ENCODE assay signal across 13 mouse cellular contexts in the genomic region with DNA sequence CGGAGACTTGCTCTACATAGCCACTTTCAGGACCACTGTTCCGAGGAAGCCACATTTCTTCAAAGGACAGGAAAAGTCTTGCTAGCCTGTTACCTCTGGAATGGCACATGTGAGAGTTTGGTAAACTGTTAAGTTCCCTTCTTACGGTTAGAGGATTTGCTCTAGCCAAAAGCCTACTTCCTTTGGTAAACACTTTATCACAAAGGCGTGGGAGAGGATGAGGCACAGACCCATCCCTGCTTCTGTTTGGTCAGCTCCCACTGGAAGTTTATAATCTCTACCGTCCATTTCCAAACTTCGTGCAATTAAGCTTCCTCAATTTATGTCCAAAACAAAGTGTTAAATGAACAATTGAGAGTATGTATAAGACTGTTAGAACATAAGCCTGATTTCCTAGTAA. TPM values are rescaled to one million over a fixed set of nuclear protein-coding genes. Genes with fewer than 3 reads are reported as not detected.
DNase-seq lines count a peak whose midpoint lies in the region; ATAC-seq lines count a peak whose summit lies in the region.
"Had no signal": no experiment of that assay in that cellular context is flagged by ENCODE, and none has a peak within 500 bp of the region (broad histone marks: within the 10 kb centered on the region; RNA-seq: fewer than 3 reads in every experiment).

No protein-coding gene starts in this region.

- H3K36me3 ChIP-seq in heart, embryonic 15.5 days = no peaks in the 10 kb centered on the region
- peaks cover 37% of the 10 kb centered on the region for H3K36me3 ChIP-seq in megakaryocyte, embryonic 14.5 days (replicated peaks; ENCODE audit: low read length)
- peaks cover 46% of the 10 kb centered on the region for H3K36me3 ChIP-seq in liver, embryonic 12.5 days
- H3K36me3 ChIP-seq in stomach, embryonic 16.5 days (ENCODE audit: control insufficient read depth, insufficient read depth, low read length) = no peaks in the 10 kb centered on the region
- H3K36me3 ChIP-seq: forebrain, embryonic 15.5 days had no signal

- DNase-seq in heart, adult 18-20 months = no peak
- no peak for DNase-seq in ovary, adult 18-20 months (ENCODE audit: low spot score)
- DNase-seq: cerebellum, adult 8-10 months; lung, adult 2 months; right cerebral cortex, postnatal 4 days had no signal

- no peak overlapping the region for H3K4me2 ChIP-seq in heart, embryonic 15.5 days
- H3K4me2 ChIP-seq in liver, embryonic 12.5 days = peak overlapping the region; percentile 67
- H3K4me2 ChIP-seq in stomach, embryonic 16.5 days (ENCODE audit: low read depth, low read length) = no peak overlapping the region
- H3K4me2 ChIP-seq: forebrain, embryonic 15.5 days had no signal

- peaks cover 44% of the 10 kb centered on the region for H3K4me1 ChIP-seq in heart, embryonic 15.5 days (replicated peaks)
- peaks cover 82% of the 10 kb centered on the region for H3K4me1 ChIP-seq in megakaryocyte, embryonic 14.5 days
- peaks cover 95% of the 10 kb centered on the region for H3K4me1 ChIP-seq in liver, embryonic 12.5 days
- peaks cover 42% of the 10 kb centered on the region for H3K4me1 ChIP-seq in stomach, embryonic 16.5 days (ENCODE audit: control insufficient read depth, insufficient read depth, low read length)
- H3K4me1 ChIP-seq: forebrain, embryonic 15.5 days had no signal

- no peak overlapping the region for H3K4me3 ChIP-seq in heart, embryonic 15.5 days
- peak overlapping the region; percentile 57 for H3K4me3 ChIP-seq in megakaryocyte, embryonic 14.5 days (replicated peaks)
- no peak overlapping the region for H3K4me3 ChIP-seq in liver, embryonic 12.5 days
- H3K4me3 ChIP-seq in stomach, embryonic 16.5 days (replicated peaks; ENCODE audit: low read length) = no peak overlapping the region
- H3K4me3 ChIP-seq: forebrain, embryonic 15.5 days; hindbrain, embryonic 10.5 days; midbrain, embryonic 10.5 days had no signal

- H3K27ac ChIP-seq in heart, embryonic 15.5 days = peak overlapping the region; percentile 52
- H3K27ac ChIP-seq in liver, embryonic 12.5 days = peak overlapping the region; percentile 86
- peak overlapping the region; percentile 37; the same call in 1 of the 2 replicates for H3K27ac ChIP-seq in stomach, embryonic 16.5 days (ENCODE audit: low read length)
- H3K27ac ChIP-seq: forebrain, embryonic 15.5 days; hindbrain, embryonic 10.5 days; midbrain, embryonic 10.5 days had no signal

- H3K27me3 ChIP-seq in heart, embryonic 15.5 days = no peaks in the 10 kb centered on the region
- H3K27me3 ChIP-seq in megakaryocyte, embryonic 14.5 days (replicated peaks) = no peaks in the 10 kb centered on the region
- H3K27me3 ChIP-seq in liver, embryonic 12.5 days (replicated peaks) = no peaks in the 10 kb centered on the region
- no peaks in the 10 kb centered on the region for H3K27me3 ChIP-seq in stomach, embryonic 16.5 days (ENCODE audit: control insufficient read depth, insufficient read depth, low read length)
- H3K27me3 ChIP-seq: forebrain, embryonic 15.5 days had no signal

- no peak for ATAC-seq in heart, embryonic 15.5 days (replicated peaks; ENCODE audit: insufficient number of reproducible peaks, insufficient read depth, low FRiP score, low read depth)
- ATAC-seq in megakaryocyte, adult 5-6 weeks (ENCODE audit: poor library complexity, severe bottlenecking) = no peak
- no peak for ATAC-seq in liver, embryonic 12.5 days
- no peak for ATAC-seq in stomach, embryonic 16.5 days (ENCODE audit: insufficient read depth, low FRiP score)
- ATAC-seq: forebrain, embryonic 15.5 days had no signal

- WGBS in heart, embryonic 15.5 days = 54% methylated on average over 6 of the region's 6 CpGs
- WGBS in liver, embryonic 12.5 days (ENCODE audit: insufficient replicate concordance) = 48% methylated on average over 6 of the region's 6 CpGs
- 50% methylated on average over 6 of the region's 6 CpGs for whole genome bisulfite sequencing in stomach, embryonic 16.5 days

- no peak overlapping the region for H3K9ac ChIP-seq in heart, embryonic 15.5 days
- H3K9ac ChIP-seq in liver, embryonic 12.5 days = peak overlapping the region; percentile 57
- no peak overlapping the region for H3K9ac ChIP-seq in stomach, embryonic 16.5 days (ENCODE audit: low read length)
- H3K9ac ChIP-seq: forebrain, embryonic 15.5 days had no signal

- no peaks in the 10 kb centered on the region for H3K9me3 ChIP-seq in heart, embryonic 15.5 days (replicated peaks)
- H3K9me3 ChIP-seq in megakaryocyte, embryonic 14.5 days = no peaks in the 10 kb centered on the region
- H3K9me3 ChIP-seq in liver, embryonic 12.5 days (replicated peaks) = no peaks in the 10 kb centered on the region
- H3K9me3 ChIP-seq in stomach, embryonic 16.5 days (replicated peaks; ENCODE audit: control insufficient read depth, low read length) = no peaks in the 10 kb centered on the region
- H3K9me3 ChIP-seq: forebrain, embryonic 15.5 days; hindbrain, embryonic 10.5 days; midbrain, embryonic 10.5 days had no signal

RNA-seq across cellular contexts. Expression of a gene that starts 10.5 kb away (rescaled TPM):
- 5.4 and 9.7 TPM in 2 replicates for polyA plus RNA-seq in heart, embryonic 15.5 days (2015; fragmentation: Nextera tagmentation; extraction: Ambion mirVana)
- total RNA-seq in heart, adult 18-20 months (2021) = 10 to 100 TPM in 1 of 2 experiments, 1 to 10 TPM in 1; 8.3 to 10.1 TPM
- 0.63 and 4.0 TPM in 2 replicates for polyA plus RNA-seq in megakaryocyte, embryonic 14.5 days (2012; ENCODE audit: insufficient read depth, low replicate concordance)
- 38.7 and 58.8 TPM in 2 replicates for total RNA-seq in megakaryocyte, adult 5-6 weeks (2015)
- total RNA-seq in megakaryocyte, adult 5-6 weeks (2017) = 42.1 and 44.6 TPM in 2 replicates
- 11.0 and 12.2 TPM in 2 replicates for polyA plus RNA-seq in liver, embryonic 12.5 days (2016; fragmentation: Nextera tagmentation; extraction: Ambion mirVana)
- 15.1 and 15.4 TPM in 2 replicates for polyA plus RNA-seq in stomach, embryonic 16.5 days (2015; fragmentation: Nextera tagmentation; extraction: Ambion mirVana)
